Mouse (Mus musculus) layer of hippocampus, adult 8-10 months (tissue): ENCODE data around the gene Lfng. TPM values are rescaled to one million over a fixed set of nuclear protein-coding genes. Genes with fewer than 3 reads are reported as not detected.
A peak's percentile ranks its signal among the peaks of the same experiment; 100 is the strongest.

Experiments
- DNase-seq, 2 experiments: peaks; one replicate each; pipeline ENCODE4 v3.0.0; 2022; ENCODE audit warnings: low spot score in 2 of 2
- total RNA-seq, 4 experiments: library from RNA; stranded (reverse); gene quantifications; 2 replicates each; pipeline ENCODE4 v1.2.4; 2022

Lfng gene
- total RNA-seq, 4 experiments from 2014 or later: 18.1 to 25.0 (median 22.8) TPM

GRCm38 (mm10) chr5:140661875-140662643, 54.9 kb downstream of the Lfng start:
- peak; percentile 45 to 54 for DNase-seq

GRCm38 (mm10) chr5:140662741-140663592, 55.8 kb downstream of the Lfng start:
- no peak for DNase-seq

- peak; percentile 51 to 65 for DNase-seq
Measured at GRCm38 (mm10) chr5:140663621-140664180, 56.6 kb downstream of the Lfng start.

Other genes with a start within 250 kb of the Lfng start
- gene Snx8, start 218.1 kb upstream of the Lfng start, total RNA-seq: 10 to 100 TPM in 3 of 4 experiments, 1 to 10 TPM in 1; 9.1 to 15.8 (median 12.7) TPM
- gene Eif3b, start 188.0 kb upstream of the Lfng start, total RNA-seq: 10 to 100 TPM; 84.4 to 88.2 (median 87.0) TPM
- gene Gm4869, start 161.7 kb upstream of the Lfng start, total RNA-seq: not detected
- gene Chst12, start 101.8 kb upstream of the Lfng start, total RNA-seq: 10 to 100 TPM; 14.3 to 24.0 (median 18.8) TPM
- under 1 TPM in 2 of 4 experiments, not detected in 2; 0.67 to 0.80 TPM for gene Grifin, start 42.2 kb upstream of the Lfng start, total RNA-seq
- gene Ttyh3, start 41.7 kb downstream of the Lfng start, total RNA-seq: 100 to 1,000 TPM; 160 to 168 (median 167) TPM
- 10 to 100 TPM; 48.7 to 69.6 (median 65.9) TPM for gene Iqce, start 95.1 kb downstream of the Lfng start, total RNA-seq
- gene Brat1, start 97.7 kb downstream of the Lfng start, total RNA-seq: 10 to 100 TPM; 19.6 to 24.3 (median 22.0) TPM
- 10 to 100 TPM; 15.3 to 21.4 (median 18.7) TPM for gene Amz1, start 116.8 kb downstream of the Lfng start, total RNA-seq
- 100 to 1,000 TPM in 1 of 4 experiments, 10 to 100 TPM in 3; 84.5 to 102 (median 90.0) TPM for gene Gna12, start 223.1 kb downstream of the Lfng start, total RNA-seq